Mouse (Mus musculus): ENCODE measurements around the gene Plac1. TPM values are rescaled to one million over a fixed set of nuclear protein-coding genes. Genes with fewer than 3 reads are reported as not detected.
"Not testable (repeated sequence)": the region's sequence is repeated elsewhere in the genome, so short reads cannot be mapped to it uniquely, and the experiment has no call there.

Gene Plac1
- polyA plus RNA-seq, 1 experiment from 2014 or later, result 0.75 TPM

DNA sequence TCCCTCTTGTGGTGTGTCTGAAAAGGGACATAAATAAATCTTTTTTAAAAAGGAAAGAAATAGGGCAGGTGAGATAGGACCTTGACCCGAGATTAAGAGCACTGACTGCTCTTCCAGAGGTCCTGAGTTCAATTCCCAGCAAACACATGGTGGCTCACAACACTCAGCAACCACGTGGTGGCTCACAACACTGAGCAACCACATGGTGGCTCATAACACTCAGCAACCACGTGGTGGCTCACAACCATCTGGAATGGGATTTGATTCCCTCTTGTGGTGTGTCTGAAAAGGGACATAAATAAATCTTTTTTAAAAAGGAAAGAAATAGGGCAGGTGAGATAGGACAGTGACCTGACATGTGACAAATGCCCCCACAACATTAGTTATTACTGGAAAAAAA lies 215.6 kb downstream of the Plac1 start:
- not testable (repeated sequence) for ATAC-seq (ENCODE audit: low read depth); H3K27me3 ChIP-seq; H3K4me2 ChIP-seq; H3K36me3 ChIP-seq; H3K4me3 ChIP-seq; H3K9ac ChIP-seq; H3K9me3 ChIP-seq; H3K4me1 ChIP-seq (replicated peaks); H3K27ac ChIP-seq (replicated peaks)
- 21% methylated on average over 3 of the region's 3 CpGs for WGBS

DNA sequence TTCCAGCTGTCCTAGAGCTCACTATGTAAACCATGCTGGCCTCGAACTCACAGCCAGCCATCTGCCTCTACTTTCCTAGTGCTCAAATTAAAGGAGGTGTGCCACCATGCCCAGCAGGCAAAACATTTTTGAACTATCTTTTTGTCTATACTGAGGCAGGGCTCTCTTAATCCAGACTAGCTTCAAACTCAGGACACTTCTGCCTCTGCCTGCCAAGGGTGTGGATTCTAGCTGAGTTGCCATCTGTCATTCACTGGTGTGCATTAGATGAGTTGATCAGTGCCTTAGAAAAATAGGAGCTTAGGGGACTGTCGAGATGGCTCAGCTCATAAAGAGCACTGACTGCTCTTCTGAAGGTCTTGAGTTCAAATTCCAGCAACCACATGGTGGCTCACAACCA lies 216.9 kb downstream of the Plac1 start:
- Histone ChIP-seq H3K27ac (replicated peaks) (no peak overlapping the region), H3K27me3 (no peaks in the 10 kb centered on the region), H3K9ac (no peak overlapping the region), H3K4me2 (no peak overlapping the region), H3K9me3 (no peaks in the 10 kb centered on the region), H3K4me3 (no peak overlapping the region), H3K36me3 (no peaks in the 10 kb centered on the region; the same call in 1 of the 2 replicates), H3K4me1 (replicated peaks) (no peaks in the 10 kb centered on the region)
- ATAC-seq (ENCODE audit: low read depth), result no peak
- 89% methylated on average over 2 of the region's 2 CpGs for WGBS

MicroRNAs within 50 kb of the gene (microRNA counts, 519-probe panel; counts per million panel counts)
- 4,059 counts per million, percentile 66 among the panel's probes with 10 or more counts for microRNA mmu-miR-322
- 2,008 counts per million, percentile 14 among the panel's probes with 10 or more counts for microRNA mmu-miR-351
- not detected for microRNA mmu-miR-450a-3p
- microRNA mmu-miR-450a-5p, result 3,975 counts per million, percentile 62 among the panel's probes with 10 or more counts
- microRNA mmu-miR-450b-3p, result 1,255 counts per million, percentile 4 among the panel's probes with 10 or more counts
- not detected for microRNA mmu-miR-450b-5p
- microRNA mmu-miR-503, result not detected
- microRNA mmu-miR-542-3p, result not detected
- 2,226 counts per million, percentile 17 among the panel's probes with 10 or more counts for microRNA mmu-miR-542-5p

Small RNA genes within 50 kb of the gene (microRNA-seq; reads per million reads assigned to microRNA genes)
- gene Mir322 (6,635 reads per million, percentile 95 among the genes with 10 or more reads in this experiment), gene Mir351 (1,106 reads per million, percentile 82 among the genes with 10 or more reads in this experiment), gene Mir450-1 (4.0 reads per million, percentile 16 among the genes with 10 or more reads in this experiment), gene Mir450-2 (2.8 reads per million, percentile 12 among the genes with 10 or more reads in this experiment), gene Mir450b (37.9 reads per million, percentile 42 among the genes with 10 or more reads in this experiment), gene Mir503 (113 reads per million, percentile 57 among the genes with 10 or more reads in this experiment), gene Mir542 (157 reads per million, percentile 61 among the genes with 10 or more reads in this experiment)

Other genes starting within 250 kb of the Plac1 start
- gene Fam122b, start 29.7 kb upstream of the Plac1 start, polyA plus RNA-seq (2015; fragmentation: Nextera tagmentation; extraction: Ambion mirVana), result 5.1 and 5.7 TPM in 2 replicates
- gene Fam122c, start 33.3 kb upstream of the Plac1 start, polyA plus RNA-seq (2015; fragmentation: Nextera tagmentation; extraction: Ambion mirVana), result not detected in 2 replicates
- 65.2 and 69.5 TPM in 2 replicates for gene Mospd1, start 130.4 kb upstream of the Plac1 start, polyA plus RNA-seq (2015; fragmentation: Nextera tagmentation; extraction: Ambion mirVana)
- not detected in 2 replicates for gene Etd, start 194.8 kb upstream of the Plac1 start, polyA plus RNA-seq (2015; fragmentation: Nextera tagmentation; extraction: Ambion mirVana)